Mouse (Mus musculus): Measurements from ENCODE around the gene Zmynd10. TPM values are rescaled to one million over a fixed set of nuclear protein-coding genes. Genes with fewer than 3 reads are reported as not detected.
A peak's percentile ranks its signal among the peaks of the same experiment; 100 is the strongest.

The Zmynd10 gene
- total RNA-seq (2021), result 1 to 10 TPM; 3.8 to 4.7 TPM
- long read RNA-seq, experiment 1, partial matches to known transcripts, result 0 of 1 reads
- long read RNA-seq, experiment 1, other reads (novel, unspliced or antisense), result 1 of 1 reads
- long read RNA-seq, experiment 2, partial matches to known transcripts, result 4 of 5 reads
- long read RNA-seq, experiment 2, other reads (novel, unspliced or antisense), result 1 of 5 reads

DNA sequence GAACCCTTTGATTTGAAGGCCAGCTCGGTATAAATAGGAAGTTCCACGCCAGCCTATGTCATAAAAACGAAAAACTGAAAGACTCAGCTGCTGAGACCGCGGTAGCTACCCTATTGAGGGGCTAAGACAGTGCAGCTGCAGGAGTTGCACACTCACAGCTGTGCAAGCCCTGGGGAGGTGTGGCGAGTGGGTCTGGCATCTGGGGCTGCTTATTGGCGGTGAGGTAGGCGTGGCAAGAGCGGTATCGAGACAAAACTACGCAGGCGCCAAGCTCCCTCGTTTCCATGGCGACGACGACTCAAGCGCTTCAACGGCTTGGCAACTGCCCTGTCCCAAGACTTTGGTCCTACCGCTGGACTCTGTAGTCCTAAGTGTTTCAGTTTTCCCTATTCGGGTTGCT lies at the start of gene Zmynd10:
Zmynd10 (plus strand) TSS at position 273 of the 400 bp plus-strand sequence.
- intact Hi-C loops (cut with DNase I), result no loop called here
- DNase-seq (ENCODE audit: extremely low spot score in 1 of 2, low spot score in 2 of 2), result peak; percentile 84 to 88
- H3K4me3 ChIP-seq, result peak within 1 kb of the TSS; percentile 41
- peak within 1 kb of the TSS; percentile 13; the same call in 1 of the 2 replicates for H3K27ac ChIP-seq
- no peak for TF ChIP-seq CTCF (IDR thresholded peaks at IDR 0.05)

DNA sequence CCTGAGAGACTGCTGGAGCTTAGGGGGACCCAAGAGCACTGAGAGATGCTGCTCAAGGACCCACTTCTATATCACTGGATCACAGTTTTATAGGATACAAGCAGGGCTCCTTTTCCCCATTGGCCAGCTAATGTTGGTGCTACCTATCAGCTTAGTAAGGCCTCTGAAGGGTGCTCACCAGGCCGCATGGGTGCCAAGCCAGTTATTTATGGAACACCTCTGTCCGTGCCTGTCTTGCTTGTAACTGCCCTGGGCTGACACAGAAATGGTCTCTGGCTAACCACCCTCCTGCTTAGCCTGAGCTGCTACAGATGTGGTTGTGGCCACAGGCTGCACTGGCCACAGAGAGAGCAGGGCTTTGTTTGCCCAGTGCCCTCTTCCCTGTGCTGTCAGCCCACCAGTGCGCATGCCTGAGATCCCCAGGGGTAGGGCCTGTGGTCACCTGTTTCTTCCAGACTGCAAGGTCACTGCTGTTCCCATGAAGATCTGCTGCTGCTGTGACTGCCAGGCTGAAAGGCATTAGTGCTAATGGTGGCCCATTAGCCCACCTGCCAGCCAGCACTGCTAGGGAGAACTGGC lies 46.3 kb upstream of the Zmynd10 start:
- no peak overlapping the region for H3K27ac ChIP-seq
- intact Hi-C loops (cut with DNase I), result no loop called here
- TF ChIP-seq CTCF (IDR thresholded peaks at IDR 0.05), result no peak
- DNase-seq (ENCODE audit: extremely low spot score in 1 of 2, low spot score in 2 of 2), result no peak
- H3K4me3 ChIP-seq, result no peak overlapping the region

DNA sequence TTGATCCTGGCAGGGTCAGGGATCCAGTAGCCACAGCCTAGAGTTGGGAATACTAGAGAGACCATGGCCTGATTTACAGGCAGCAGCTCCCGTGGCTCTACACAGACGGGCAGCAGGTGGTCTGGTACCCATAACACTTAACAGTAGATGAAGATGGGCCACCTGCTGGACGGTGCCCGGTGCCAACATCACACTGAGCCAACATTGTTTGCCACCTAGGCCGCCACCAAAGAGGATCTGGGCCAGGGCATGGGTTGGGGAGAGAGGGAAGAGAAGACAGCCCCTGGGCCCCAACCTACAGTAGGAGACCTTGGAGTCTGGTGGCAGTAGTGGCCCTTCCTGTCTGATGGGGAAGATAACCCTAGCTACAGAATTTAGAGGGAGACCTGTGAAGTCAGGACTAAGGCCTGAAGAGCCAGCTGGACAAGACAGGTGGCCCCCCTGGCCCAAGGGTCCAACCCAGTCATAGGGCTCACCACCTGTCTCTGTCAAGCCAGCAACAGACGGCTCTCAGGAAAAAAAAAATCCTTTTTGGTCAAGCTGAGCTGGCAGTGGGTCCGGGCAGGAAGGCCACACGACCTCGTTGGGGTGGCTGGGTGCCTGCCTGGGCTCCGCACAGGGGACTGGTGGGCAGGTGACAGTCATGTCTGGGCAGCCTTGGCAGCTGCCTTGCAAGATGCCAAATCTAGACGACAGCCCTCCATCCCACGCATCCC lies 44.8 kb upstream of the Zmynd10 start:
- intact Hi-C loops (cut with DNase I), result no loop called here
- no peak for DNase-seq (ENCODE audit: extremely low spot score in 1 of 2, low spot score in 2 of 2)
- no peak overlapping the region for H3K27ac ChIP-seq
- no peak overlapping the region for H3K4me3 ChIP-seq
- TF ChIP-seq CTCF (IDR thresholded peaks at IDR 0.05), result no peak

DNA sequence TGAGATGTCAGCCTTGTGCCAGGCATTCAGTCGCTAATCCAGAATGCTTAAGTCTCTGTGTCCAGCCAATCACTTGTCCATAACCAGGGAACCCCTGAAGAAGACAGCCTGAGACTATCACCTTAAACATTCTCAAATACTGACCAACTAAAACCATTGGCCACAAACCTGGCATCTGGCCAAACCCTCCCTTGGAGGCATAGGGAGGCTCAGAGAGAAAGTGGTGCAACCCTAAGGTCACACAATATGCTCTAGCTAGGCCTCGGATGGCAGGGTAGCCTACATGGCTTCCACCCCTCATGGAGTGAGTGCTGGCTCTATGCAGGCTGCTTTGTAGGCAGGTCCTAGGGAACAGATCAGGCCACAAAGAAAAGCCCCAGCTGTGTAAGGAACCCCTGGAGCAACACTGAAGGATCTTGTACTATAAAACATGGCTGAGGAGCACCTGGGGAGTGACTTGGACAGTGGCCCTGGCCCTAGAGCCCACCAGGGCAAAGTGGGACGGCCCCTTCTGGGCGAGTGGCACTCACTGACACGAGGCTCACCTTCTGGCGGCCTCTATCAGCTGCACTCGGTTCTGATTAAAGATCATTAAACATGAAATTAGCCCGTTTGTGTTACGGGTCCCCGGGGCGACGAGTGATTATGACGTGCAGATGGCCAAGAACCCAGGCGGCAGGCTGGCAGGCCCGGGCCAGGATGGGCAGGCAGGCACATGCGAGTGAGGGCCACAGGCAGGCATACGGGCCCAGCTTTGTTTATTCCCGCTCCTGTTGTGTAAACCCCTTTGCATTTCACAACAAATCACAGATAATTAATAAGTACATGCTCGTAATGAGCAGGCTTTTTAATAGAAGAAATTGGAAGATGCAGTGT lies 42.2 kb upstream of the Zmynd10 start:
- Histone ChIP-seq H3K27ac (no peak overlapping the region), H3K4me3 (no peak overlapping the region)
- DNase-seq (ENCODE audit: extremely low spot score in 1 of 2, low spot score in 2 of 2), result no peak
- intact Hi-C loops (cut with DNase I), result no loop called here
- no peak for TF ChIP-seq CTCF (IDR thresholded peaks at IDR 0.05)

DNA sequence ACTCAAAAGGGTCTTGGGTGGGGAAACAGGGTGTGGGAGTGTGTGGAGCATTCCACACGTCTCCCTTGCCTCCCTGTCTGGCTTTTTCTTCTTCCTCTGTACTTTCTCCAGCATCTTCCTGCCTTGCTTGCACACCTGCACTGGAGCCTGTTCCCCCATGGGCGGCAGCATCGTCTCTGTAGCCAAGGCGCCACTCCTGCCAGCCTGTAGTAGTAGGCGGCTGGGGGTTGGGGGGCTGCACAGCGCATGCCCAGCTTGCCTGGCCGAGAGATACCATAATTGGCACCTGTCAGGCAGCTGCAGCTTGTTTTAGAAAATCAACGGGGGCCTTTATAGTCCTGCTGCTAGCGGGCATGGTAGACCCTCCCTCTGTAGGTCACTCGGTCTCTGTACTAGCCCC lies 38.8 kb upstream of the Zmynd10 start:
- TF ChIP-seq CTCF (IDR thresholded peaks at IDR 0.05), result peak; percentile 38
- intact Hi-C loops (cut with DNase I), result no loop called here
- Histone ChIP-seq H3K27ac (no peak overlapping the region), H3K4me3 (no peak overlapping the region)
- peak; percentile 55 to 73 for DNase-seq (ENCODE audit: extremely low spot score in 1 of 2, low spot score in 2 of 2)

- no peak; the same call in 1 of the 2 replicates for TF ChIP-seq CTCF (IDR thresholded peaks at IDR 0.05)
- no peak overlapping the region for H3K27ac ChIP-seq
- H3K4me3 ChIP-seq, result no peak overlapping the region
- intact Hi-C loops (cut with DNase I), result loop anchor here (5.0 kb wide), 1 partner anchor 218 kb away; no protein-coding TSS in a partner anchor
- no peak for DNase-seq (ENCODE audit: extremely low spot score in 1 of 2, low spot score in 2 of 2)
These were observed 36.6 kb upstream of the Zmynd10 start for GRCm38 (mm10) chr9:107510384-107511100.

DNA sequence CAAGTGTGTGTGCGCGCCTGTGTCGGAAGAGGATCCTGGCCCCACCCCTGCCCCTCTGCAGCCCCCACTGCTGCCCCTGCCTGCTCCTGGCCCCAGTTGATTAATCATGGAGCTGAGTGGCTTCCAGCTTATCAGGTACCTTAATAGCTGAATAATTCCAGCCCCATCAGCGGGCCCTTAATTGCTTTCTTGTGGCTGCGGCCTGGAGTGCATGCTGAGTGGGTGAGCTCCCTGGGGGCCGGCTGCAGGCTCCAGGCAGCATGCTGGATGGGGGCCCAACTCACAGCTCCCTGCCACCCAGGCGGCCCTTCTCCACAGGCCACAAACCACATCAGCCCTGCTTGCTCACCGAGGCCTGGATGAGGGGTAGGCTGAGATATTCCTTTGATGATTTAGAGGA lies 35.7 kb upstream of the Zmynd10 start:
- intact Hi-C loops (cut with DNase I), result loop anchor here (5.0 kb wide), 1 partner anchor 219 kb away; no protein-coding TSS in a partner anchor
- DNase-seq (ENCODE audit: extremely low spot score in 1 of 2, low spot score in 2 of 2), result no peak
- H3K4me3 ChIP-seq, result no peak overlapping the region
- no peak overlapping the region for H3K27ac ChIP-seq
- no peak for TF ChIP-seq CTCF (IDR thresholded peaks at IDR 0.05)

GRCm38 (mm10) chr9:107512326-107512725 lies 34.8 kb upstream of the Zmynd10 start:
- no peak overlapping the region for H3K27ac ChIP-seq
- H3K4me3 ChIP-seq, result no peak overlapping the region
- intact Hi-C loops (cut with DNase I), result loop anchor here (5.0 kb wide), 1 partner anchor 220 kb away; no protein-coding TSS in a partner anchor
- no peak for TF ChIP-seq CTCF (IDR thresholded peaks at IDR 0.05)
- no peak for DNase-seq (ENCODE audit: extremely low spot score in 1 of 2, low spot score in 2 of 2)

DNA sequence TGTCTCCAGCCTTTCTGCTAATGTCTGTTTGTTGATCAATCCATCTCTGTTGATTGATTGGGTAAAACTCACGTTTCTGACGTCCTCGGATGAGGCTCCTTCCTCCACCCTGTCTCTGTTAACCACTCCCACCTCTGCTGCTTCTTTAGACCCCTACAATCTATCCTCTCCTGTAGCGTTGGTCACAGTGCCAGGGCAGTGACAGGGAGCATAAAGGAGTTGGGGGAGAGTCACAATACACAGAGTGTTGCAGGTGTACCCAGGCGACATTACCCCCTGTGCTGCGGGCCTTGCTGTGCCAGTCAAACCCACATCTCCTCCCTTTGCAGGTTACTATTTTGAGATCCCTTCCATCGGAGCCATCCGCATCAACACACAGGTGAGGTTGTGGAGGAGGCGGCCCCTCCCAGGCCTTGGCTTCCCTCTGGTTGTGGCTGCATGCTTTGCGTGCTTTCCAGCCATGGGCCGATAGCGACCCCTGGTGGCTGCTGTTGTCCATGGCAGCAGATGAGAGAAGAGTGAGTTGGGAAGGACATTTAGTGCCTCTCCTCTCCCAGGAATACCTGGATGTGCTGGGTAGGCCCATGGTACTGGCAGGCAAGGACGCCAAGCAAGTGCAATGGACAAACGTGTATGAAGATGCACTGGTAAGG lies 32.7 kb upstream of the Zmynd10 start:
- intact Hi-C loops (cut with DNase I), result loop anchor here (1.0 to 5.0 kb wide), 3 partner anchors 148 to 222 kb away; no protein-coding TSS in a partner anchor
- Histone ChIP-seq H3K27ac (no peak overlapping the region), H3K4me3 (no peak overlapping the region)
- peak; percentile 87 to 92 for DNase-seq (ENCODE audit: extremely low spot score in 1 of 2, low spot score in 2 of 2)
- TF ChIP-seq CTCF (IDR thresholded peaks at IDR 0.05), result peak; percentile 100

GRCm38 (mm10) chr9:107520331-107520730 lies 26.8 kb upstream of the Zmynd10 start:
- Histone ChIP-seq H3K27ac (no peak overlapping the region), H3K4me3 (no peak overlapping the region)
- DNase-seq (ENCODE audit: extremely low spot score in 1 of 2, low spot score in 2 of 2), result no peak
- TF ChIP-seq CTCF (IDR thresholded peaks at IDR 0.05), result no peak
- intact Hi-C loops (cut with DNase I), result no loop called here

Data from left cerebral cortex, adult 2 months (tissue).